Mouse (Mus musculus) intestine, embryonic 15.5 days (tissue): ENCODE results near the gene Tshr. TPM values are rescaled to one million over a fixed set of nuclear protein-coding genes. Genes with fewer than 3 reads are reported as not detected.

Experiments
- ATAC-seq: fragments of 200-750 bp; cut with Nextera tagmentation; 2 replicates; pipeline ENCODE4 v1.8.0; 2017; ENCODE audit warnings: moderate TSS enrichment, moderate library complexity
- H3K27ac ChIP-seq: fragments of 300-500 bp; sonication (generic); 2 replicates; pipeline ENCODE4 v1.5.1; 2015; ENCODE audit warnings: mild to moderate bottlenecking, inconsistent platforms
- H3K27me3 ChIP-seq: fragments of 300-500 bp; sonication (generic); replicated peaks from 2 replicates; pipeline ENCODE4 v1.6.1; 2015; ENCODE audit warnings: inconsistent platforms
- H3K36me3 ChIP-seq: fragments of 300-500 bp; sonication (generic); 2 replicates; pipeline ENCODE4 v1.6.1; 2015; ENCODE audit warnings: inconsistent platforms
- H3K4me1 ChIP-seq: fragments of 300-500 bp; sonication (generic); replicated peaks from 2 replicates; pipeline ENCODE4 v1.6.1; 2015; ENCODE audit warnings: inconsistent platforms
- H3K4me2 ChIP-seq: fragments of 300-500 bp; sonication (generic); replicated peaks from 2 replicates; pipeline ENCODE4 v1.6.1; 2015; ENCODE audit warnings: mild to moderate bottlenecking, inconsistent platforms
- H3K4me3 ChIP-seq: fragments of 300-500 bp; sonication (generic); replicated peaks from 2 replicates; pipeline ENCODE4 v1.5.1; 2015; ENCODE audit warnings: inconsistent platforms
- H3K9ac ChIP-seq: fragments of 300-500 bp; sonication (generic); 2 replicates; pipeline ENCODE4 v1.6.1; 2015; ENCODE audit warnings: inconsistent platforms
- H3K9me3 ChIP-seq: fragments of 300-500 bp; sonication (generic); 2 replicates; pipeline ENCODE4 v1.6.1; 2016; ENCODE audit warnings: inconsistent platforms
- WGBS: fragments of 180-500 bp; shearing (Covaris S2); methylation state at CpG from one replicate; pipeline ENCODE4 v1.1.7; 2015; 5-methylcytosine and 5-hydroxymethylcytosine counted together
- polyA plus RNA-seq: library from polyadenylated mRNA; unstranded; fragments of >200 nt; fragmentation: Nextera tagmentation; extraction: Ambion mirVana; gene quantifications from 2 replicates; pipeline ENCODE4 v1.2.1, GENCODE M21; 2015

Gene Tshr
- polyA plus RNA-seq, 1 experiment from 2014 or later = 0.34 TPM

DNA sequence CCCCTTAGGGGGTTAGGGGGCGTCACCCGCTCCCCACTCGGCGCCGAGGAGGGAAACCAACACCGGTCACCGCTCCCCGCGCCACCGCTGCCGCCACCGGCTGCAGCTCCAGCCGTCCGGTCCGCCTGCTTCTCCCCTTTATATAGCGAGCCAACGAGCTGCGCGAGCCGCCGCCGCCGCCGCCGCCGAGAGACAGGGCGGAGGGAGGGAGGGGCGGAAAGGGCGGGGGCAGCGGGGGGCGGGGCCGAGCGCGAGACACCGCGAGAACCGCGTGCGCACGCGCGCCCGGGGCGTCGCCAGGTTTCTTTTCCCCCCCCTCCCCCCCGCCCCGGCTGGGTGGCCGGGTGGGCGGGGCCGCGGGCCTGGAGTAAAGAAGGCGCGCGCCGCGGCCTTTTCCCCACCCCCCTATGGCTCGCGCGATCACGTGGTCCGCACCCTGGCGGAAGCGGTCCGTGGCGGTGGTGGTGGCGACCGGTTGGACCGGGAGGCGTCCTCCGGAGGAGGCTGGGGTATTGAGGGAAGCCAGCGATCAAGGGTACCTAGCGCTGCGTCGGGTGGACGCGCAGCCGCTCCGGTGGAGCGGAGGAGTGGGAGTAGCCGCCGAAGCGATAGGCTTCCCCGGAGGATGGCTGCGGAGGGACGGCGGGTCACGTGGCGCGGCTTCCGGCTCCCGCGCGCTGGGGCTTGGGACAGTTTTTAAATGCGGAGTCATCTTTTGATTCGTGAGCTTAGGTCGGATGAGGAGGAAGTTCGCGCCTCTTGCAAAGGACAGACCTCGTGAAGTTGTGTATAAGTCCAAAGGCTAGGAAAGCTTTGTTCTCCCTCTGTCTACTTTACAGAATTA lies 205.7 kb downstream of the Tshr start, which contains the start of gene Gtf2a1:
TSS of gene Gtf2a1 (minus strand) at position 641 of the 844 bp plus-strand sequence.
- Histone ChIP-seq H3K4me1 (peaks cover 5% of the 10 kb centered on the region; the same call in 1 of the 2 replicates), H3K4me3 (peak within 1 kb of the TSS; percentile 90), H3K27ac (peak within 1 kb of the TSS; percentile 100), H3K9me3 (no peaks in the 10 kb centered on the region), H3K36me3 (0 out of 2 replicates have a peak, but pooled peaks cover 2% of the 10 kb centered on the region), H3K9ac (peak within 1 kb of the TSS; percentile 99), H3K27me3 (no peaks in the 10 kb centered on the region), H3K4me2 (peak within 1 kb of the TSS; percentile 61)
- under 1% methylated on average over 80 of the region's 99 CpGs for WGBS
- peak; percentile 91 for ATAC-seq

DNA sequence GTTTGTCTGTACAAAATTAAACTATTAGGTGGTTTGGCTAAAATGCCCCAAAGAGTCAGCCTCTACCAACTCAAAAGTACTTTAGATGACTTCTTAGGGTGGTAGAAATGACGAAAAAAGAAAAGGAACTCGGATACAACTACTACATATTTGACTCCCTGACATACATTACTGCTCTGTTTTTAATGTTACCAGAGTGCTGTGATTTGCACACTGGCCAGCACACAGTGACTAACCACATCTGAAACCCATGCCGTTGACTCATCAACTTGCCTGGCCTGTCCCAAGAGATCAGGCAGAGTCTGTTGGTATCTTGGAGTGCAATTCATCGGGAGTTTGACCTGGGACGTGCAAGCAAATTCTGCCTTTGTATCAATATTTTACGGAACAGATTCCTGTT lies 206.4 kb downstream of the Tshr start:
- Histone ChIP-seq H3K27me3 (no peaks in the 10 kb centered on the region), H3K4me3 (peak overlapping the region; percentile 65), H3K9ac (peak overlapping the region; percentile 81), H3K27ac (peak overlapping the region; percentile 100), H3K4me2 (peak overlapping the region; percentile 53), H3K36me3 (0 out of 2 replicates have a peak, but pooled peaks cover 2% of the 10 kb centered on the region), H3K4me1 (peaks cover 5% of the 10 kb centered on the region; the same call in 1 of the 2 replicates), H3K9me3 (no peaks in the 10 kb centered on the region)
- peak; percentile 21; the same call in 1 of the 2 replicates for ATAC-seq
- WGBS = 21% methylated on average over 6 of the region's 6 CpGs

DNA sequence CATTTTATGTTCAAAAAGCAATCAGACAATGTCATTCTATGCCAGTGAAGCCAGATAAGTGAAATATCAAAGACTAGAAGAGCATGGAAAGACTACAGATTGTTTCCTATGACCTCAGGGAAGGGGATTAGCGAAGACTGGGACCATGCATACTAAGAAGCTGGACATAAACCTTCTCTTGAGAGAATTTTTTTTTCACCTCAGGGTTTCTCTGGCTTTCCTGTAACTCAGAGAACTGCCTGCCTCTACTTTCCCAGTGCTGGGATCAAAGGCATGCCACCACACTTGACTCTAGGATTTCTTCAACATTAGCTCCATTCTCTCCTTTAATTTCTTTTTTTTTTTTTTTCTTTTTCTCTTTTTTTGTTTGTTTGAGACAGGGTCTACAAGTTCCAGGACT lies 206.8 kb downstream of the Tshr start:
- peak overlapping the region; percentile 53 for H3K4me2 ChIP-seq
- H3K9ac ChIP-seq = 0 out of 2 replicates have a peak overlapping the region, but pooled peaks have one; percentile 81
- H3K4me1 ChIP-seq = peaks cover 5% of the 10 kb centered on the region; the same call in 1 of the 2 replicates
- 93% methylated on average over 1 of the region's 1 CpGs for WGBS
- H3K27ac ChIP-seq = peak overlapping the region; percentile 100
- ATAC-seq = no peak
- no peaks in the 10 kb centered on the region for H3K9me3 ChIP-seq
- H3K27me3 ChIP-seq = no peaks in the 10 kb centered on the region
- no peak overlapping the region for H3K4me3 ChIP-seq
- H3K36me3 ChIP-seq = no peaks in the 10 kb centered on the region

DNA sequence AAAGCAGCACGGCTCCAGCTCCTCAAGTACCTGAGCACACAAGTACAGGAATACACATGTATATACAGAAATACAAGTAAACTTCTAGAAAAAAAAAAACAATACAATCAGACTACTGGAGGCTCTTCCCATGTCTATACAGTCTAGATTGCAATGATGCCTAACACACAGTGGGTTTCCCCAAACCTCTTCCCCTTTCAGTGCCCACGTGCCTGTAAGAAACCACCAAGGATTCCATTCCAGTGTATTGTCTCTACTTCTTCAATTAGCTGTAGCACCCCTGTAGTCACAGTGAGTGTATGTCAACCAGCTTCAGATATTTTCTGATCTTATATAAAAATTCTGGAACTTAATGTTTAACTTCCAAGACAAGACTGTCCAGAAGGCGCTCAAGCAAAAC lies 207.8 kb downstream of the Tshr start:
- WGBS = 95% methylated on average over 3 of the region's 3 CpGs
- Histone ChIP-seq H3K27me3 (no peaks in the 10 kb centered on the region), H3K4me2 (no peak overlapping the region), H3K4me3 (no peak overlapping the region), H3K27ac (no peak overlapping the region), H3K9me3 (no peaks in the 10 kb centered on the region), H3K4me1 (peaks cover 3% of the 10 kb centered on the region; the same call in 1 of the 2 replicates), H3K9ac (no peak overlapping the region), H3K36me3 (no peaks in the 10 kb centered on the region)
- no peak for ATAC-seq

Other genes with a start within 250 kb of the Tshr start
- gene Cep128, start 154 bp upstream of the Tshr start, polyA plus RNA-seq = 5.8 and 9.0 TPM in 2 replicates
- 34.6 and 37.5 TPM in 2 replicates for gene Gtf2a1, start 205.9 kb downstream of the Tshr start, polyA plus RNA-seq